Mouse (Mus musculus) heart, adult 11 months (tissue): ENCODE data around the gene Pkp3.
A peak's percentile ranks its signal among the peaks of the same experiment; 100 is the strongest.
"Not testable (repeated sequence)": the region's sequence is repeated elsewhere in the genome, so short reads cannot be mapped to it uniquely, and the experiment has no call there.

Source experiments
- DNase-seq: peaks from one replicate; pipeline ENCODE4 v3.0.0; 2022

Pkp3 gene

DNA sequence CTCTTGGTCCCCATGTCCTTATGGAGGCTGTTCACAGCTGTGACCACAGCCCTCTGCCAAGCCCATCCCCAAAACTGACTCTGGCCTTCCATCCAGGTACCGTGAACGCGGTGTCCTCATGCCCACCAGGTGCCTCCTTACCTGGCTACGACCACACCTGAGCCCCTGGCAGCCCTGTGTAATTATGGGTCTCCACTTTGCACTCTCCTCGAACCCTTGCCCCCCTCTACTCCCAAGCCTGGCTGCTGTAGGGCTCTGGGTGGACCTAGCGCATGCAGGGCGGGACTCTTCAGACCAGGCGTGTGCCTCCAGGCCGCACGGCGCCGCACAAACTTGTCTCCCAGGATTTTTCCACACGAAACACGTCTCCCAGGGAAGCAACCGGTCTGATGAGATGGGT is at the start of gene Pkp3:
Gene Pkp3 (plus strand): TSS at position 378 of the 400 bp plus-strand sequence.
- DNase-seq, result peak; percentile 90

GRCm38 (mm10) chr7:141028831-141029230 is 49.2 kb upstream of the Pkp3 start, which contains the start of gene Gm17387:
Gene Gm17387 (plus strand): TSS chr7:141029131.
- DNase-seq, result no peak

DNA sequence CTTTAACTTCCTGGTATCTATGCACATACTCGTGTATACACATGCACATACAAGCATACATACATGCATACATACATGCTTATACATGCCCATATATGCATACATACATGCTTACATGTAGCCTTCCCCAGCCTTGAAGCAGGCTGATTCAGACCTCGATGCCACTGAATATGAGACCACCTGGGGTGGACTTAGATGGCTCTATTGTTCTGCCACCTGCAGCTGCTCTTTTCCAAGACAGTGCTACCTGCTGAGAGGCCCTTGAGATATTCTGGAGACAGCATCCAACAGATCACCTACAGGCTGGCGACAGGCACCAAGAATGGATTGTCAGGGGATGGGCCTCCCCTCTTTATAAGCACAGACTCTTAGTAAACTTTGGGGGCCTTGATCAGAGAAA is 47.6 kb upstream of the Pkp3 start:
- peak; percentile 45 for DNase-seq

GRCm38 (mm10) chr7:141032458-141033167 is 45.4 kb upstream of the Pkp3 start:
- peak; percentile 79 for DNase-seq

DNA sequence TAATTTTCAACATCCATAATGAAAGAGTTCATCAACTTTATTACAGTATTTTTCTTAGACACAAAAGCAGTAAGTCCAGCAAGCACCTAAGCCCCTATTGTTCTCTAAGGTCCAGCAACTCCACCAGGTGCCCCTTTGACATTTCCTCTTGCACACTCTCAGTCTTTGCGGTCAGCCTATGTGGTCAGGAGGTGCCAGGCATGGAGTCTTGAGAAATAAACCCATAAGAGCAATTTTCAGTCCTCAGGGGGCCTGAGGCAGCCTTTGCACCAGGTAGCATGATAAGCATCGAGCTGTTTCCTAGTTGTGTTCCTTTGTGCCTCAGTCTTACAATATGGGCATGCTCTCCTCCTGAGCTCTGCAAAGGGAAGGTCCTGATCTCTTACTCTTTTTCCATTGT is 41.4 kb upstream of the Pkp3 start:
- DNase-seq, result not testable (repeated sequence)

DNA sequence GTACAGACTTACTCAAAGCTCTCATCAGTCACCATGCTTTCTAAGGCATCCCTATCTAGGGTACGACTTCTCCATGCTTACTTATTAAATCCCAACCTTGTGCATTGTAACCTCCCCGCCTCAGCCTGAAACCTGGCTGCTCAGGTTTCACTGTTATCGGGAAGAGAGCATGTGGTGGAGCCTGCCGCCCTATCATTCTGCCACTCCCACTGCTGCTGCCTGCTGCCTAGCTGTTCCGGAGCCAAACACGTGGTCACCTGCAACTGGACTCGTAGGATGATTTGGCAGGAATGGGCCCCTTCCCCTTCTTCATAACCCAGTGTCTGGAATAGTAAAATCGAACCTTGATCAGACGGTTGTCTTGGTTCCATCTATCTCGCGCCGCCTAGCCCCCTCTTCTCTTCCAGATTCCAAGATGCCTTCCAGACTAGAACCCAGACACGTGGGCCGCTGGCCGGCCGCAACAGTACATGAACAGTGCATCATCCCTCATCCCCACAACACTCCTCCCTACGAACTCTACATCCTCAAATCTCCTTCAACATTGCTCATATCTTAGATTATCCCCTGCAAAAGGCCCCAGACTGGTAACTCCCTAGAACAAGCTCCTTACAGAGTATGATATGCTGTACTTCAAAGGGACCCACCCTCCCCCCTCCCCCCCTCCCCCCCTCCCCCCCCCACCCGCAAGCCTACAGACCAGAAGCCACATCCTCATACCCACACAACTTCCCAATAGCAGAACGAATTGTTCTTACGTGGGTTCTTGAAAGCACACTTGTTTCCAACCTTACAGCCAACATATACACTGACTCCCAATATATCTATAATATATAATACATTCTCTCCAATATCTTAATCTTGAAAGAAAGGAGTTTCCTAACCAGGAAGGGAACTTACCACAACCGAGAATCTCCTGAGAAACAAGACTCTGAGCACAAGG is 39.7 kb upstream of the Pkp3 start:
- DNase-seq, result peak; percentile 85

DNA sequence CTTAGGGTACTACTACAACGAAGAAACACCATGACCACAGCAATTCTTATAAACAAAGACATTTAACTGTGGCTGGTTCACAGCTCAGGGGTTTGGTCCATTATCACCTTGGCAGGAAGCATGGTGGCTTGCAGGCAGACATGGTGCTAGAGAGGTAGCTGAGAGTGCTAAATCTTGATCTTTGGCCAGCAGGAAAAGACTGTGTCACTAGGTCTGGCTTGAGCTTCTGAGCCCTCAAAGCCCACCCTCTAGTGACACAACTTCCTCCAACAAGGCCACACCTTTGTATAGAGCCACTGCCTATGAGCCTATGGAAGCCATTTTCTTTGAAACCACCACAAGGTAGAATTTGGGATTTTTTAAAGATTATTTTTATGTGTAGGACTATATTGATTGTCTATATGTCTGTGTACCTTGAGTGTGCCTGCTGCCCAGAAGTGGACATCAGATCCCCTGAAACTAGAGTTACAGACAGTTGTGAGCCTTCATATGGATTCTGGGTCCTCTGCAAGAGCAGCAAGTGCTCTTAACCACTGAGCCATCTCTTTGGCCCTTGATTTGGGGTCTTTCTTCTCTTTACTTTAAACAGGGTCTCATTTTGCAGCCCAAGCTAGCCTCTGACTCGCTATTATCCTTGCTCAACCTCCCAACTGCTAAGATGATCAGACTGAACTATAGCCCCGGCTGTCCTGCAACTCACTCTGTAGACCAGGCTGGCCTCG is 38.5 kb upstream of the Pkp3 start:
- DNase-seq, result peak; percentile 80

GRCm38 (mm10) chr7:141040867-141041606 is 37.0 kb upstream of the Pkp3 start:
- DNase-seq, result peak; percentile 90

DNA sequence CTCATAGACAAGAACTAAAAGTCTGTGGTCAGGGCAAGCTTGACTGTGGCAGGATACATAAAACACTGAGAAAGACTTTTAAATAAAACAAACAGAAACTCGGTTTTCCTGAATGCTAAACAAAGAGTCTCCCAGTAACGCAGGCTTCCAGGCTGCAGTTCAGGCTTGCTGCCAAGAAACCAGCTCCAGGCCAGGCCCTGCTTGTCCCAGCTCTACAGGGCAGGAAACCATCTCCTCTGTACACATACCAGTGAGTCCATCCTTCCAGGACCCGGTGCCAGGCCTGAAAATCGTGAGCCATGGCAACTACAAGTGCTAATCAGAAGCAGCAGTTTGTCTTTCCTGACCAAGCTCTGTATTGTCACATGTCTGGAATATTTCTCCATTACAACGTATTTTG is 36.4 kb upstream of the Pkp3 start:
- peak; percentile 99 for DNase-seq

DNA sequence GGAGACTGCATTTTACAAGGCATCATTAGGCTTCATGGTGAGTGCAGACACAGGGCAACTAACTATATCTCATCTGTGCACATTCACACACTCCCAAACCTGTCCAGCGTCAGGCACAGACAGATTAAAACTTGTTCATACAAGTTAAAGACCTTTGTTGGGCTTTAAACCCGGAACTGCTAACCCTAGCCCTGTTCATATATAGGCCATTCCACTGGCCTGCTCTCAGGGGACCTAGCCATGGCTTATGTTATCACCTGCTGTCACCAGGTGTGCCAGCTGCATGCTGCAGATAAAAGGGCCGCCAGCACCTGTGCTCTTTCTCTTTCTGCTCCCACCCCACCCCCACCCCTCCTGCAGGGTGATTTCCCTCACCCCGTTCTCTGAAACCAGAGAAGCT is 35.5 kb upstream of the Pkp3 start:
- DNase-seq, result peak; percentile 83

DNA sequence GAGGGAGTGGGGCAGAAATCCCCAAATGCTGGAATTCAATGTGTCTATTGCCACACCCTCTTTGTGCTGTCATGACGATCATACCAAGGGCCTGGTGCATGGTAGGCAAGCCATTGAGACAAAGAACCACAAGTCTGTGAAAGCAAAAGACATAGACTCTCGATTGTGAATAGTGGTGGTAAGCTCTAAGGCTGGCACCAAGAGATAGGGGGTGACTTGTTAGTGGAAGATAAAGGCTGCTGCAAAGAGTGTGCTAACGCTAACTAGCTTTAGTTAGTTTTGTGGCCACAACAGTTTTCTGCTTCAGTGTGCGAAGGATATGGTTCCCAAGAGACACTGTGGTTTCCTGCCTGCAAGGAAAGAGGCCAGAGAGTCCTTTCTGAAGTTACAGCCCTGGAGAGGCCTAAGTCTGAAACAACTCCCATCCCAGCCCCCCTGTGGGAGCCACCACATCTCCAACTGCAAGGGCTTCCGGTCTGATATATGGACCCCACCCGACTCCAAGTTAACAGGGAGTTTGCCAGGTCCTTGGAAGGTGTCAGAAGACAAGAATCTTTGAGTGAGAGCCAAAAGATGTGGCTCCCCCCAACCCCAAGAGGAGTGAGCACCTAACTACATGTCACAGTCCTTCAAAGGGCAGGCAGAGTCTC is 31.0 kb upstream of the Pkp3 start:
- DNase-seq, result peak; percentile 98

DNA sequence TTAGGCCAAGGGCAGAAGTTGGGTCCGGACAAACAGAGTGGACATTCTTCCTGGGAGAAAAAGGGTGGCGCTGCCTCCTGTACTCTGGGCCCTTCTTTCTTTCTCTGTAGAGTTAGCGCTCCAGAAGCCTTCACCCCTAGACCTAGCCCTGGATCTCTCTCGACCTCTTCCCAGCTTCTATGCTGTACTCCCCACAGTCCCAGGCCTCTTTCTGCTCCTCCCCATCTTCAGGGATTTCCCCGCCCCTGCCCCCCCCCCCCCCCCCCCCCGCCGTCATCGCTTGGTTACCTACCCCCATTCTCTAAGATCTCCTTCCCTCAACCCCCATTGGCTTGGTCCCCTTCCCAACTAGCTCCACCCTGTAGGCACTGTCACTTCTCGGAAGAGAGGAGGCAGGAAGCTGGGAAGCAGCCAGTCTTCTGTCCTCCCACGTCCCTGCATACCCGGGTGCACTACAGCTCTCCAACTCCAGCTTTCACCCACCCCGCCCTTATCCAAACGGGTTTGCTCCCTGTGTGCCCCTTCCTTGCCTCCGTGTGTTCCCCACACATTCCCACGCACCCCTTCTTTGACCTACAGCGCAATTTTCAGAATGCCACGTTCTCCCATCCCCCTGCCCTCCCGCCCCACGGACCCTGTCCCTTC is 30.3 kb upstream of the Pkp3 start:
- peak; percentile 99 for DNase-seq

DNA sequence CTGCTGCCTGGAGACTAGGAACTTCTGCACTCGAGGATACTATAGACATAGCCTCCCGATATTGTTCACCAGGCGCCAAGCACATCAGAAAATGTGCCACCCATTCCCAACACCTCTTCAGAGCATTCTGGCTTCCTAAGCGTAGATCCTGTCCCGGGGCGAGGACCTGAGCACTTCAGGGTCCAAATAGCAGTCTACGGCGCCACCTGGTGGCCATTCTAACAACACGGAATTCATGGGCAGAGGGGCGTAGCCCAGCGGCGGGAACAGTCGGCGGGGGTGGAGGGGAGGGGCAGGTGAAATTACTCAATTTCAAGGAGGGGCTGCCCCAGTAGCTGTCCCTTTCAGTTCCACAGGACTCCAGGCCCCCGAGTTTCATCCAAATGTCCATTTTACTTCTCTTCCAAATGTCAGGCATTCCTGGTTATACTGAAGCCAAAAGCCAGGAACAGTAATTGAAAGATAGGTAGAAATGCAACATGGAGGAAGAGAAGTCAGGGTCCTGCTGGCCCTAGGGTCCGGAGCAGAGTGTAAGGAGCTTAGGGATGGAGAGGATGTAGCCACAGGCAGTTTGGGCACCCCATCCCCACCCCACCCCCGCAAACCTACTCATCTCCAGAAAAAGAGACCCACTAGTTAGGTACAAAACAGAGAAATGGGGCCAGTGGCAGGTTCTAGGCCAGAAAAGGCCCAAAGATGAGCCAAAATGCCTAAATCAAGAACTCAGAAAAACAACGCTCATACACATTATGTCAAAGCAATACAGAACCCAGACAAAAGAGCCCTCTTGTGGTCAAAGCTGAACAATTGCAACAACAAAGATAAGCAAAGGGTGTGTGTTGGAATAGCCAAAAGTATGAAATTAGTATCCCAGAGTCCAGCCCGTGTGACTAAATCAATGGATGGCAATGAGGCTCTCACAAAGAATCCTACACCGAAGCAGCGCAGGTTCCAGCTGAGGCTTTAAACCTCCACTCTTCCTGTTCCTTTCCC is 29.5 kb upstream of the Pkp3 start:
- peak; percentile 99 for DNase-seq

- DNase-seq, result peak; percentile 83
Observed at GRCm38 (mm10) chr7:141049326-141049725, 28.7 kb upstream of the Pkp3 start.

GRCm38 (mm10) chr7:141051060-141051685 is 26.8 kb upstream of the Pkp3 start:
- peak; percentile 87 for DNase-seq

DNA sequence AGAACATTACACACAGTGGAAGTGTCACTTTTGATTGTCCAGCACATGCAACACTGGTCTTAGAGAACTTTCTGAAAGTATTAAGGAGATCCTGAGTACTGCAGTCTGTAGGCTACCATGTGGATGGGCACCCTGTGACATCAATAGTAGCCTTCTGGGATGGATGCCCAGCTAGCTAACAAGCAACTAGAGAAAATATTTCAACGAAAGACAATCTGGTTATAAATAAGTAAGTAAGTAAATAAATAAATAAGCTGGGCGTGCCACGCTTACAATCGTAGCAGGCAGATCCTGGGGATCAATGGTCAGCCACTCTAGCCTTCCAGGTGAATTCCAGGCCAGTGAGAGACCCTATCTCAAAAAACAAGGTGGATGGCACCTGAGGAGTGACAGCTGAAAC is 26.0 kb upstream of the Pkp3 start:
- DNase-seq, result no peak

- DNase-seq, result no peak
Observed at GRCm38 (mm10) chr7:141052421-141052820, 25.6 kb upstream of the Pkp3 start.

GRCm38 (mm10) chr7:141055785-141056184 is 22.2 kb upstream of the Pkp3 start:
- DNase-seq, result no peak

DNA sequence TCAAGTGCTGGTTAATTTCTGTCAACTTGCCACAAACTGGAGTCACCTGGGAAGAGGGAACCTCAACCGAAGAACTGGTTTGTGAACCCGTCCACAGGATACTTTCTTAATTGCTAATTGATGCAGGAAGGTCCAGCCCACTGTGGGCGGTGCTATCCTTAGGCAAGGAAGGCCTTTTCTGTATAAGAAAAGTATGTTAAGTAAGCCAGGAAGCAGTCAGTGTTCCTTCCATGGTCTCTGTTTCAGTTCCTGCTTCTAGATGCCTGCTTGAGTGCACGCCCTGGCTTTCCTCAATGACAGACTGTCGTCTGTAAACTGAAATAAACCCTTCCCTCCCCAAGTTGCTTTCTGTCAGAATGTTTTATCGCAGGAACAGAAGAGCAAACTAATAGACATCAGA is 21.0 kb upstream of the Pkp3 start:
- no peak for DNase-seq

DNA sequence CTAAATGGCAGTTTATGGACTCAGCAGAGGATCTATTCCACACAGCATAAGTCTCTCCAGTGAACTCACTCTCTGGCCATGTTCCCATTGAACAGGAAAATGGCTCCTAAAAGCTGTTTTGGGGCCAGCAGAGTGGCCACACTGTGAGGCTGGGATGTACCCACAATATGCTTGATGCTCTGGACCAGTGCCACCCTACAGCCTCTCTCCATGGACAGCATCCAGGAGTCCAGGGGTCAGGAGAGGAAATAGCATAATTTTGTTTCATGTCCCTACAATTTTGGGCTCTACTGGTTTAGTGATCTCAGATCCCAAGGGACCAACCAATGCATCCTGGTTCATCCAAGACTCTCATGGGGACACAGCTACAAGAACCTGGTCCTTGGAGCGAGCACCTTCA is 20.5 kb upstream of the Pkp3 start:
- no peak for DNase-seq
